Comparison of ENCODE assay signal across 15 mouse cellular contexts in genomic region chr2:30893399-30893798, GRCm38 (mm10). TPM values are rescaled to one million over a fixed set of nuclear protein-coding genes. Genes with fewer than 3 reads are reported as not detected.
DNase-seq lines count a peak whose midpoint lies in the region; ATAC-seq lines count a peak whose summit lies in the region.
"Had no signal": no experiment of that assay in that cellular context is flagged by ENCODE, and none has a peak within 500 bp of the region (broad histone marks: within the 10 kb centered on the region; RNA-seq: fewer than 3 reads in every experiment).

No protein-coding gene starts in this region.

- no peak overlapping the region for H3K27ac ChIP-seq in kidney, embryonic 14.5 days (ENCODE audit: low read depth, low read length)
- no peak overlapping the region for H3K27ac ChIP-seq in liver, embryonic 16.5 days (ENCODE audit: low read length)
- H3K27ac ChIP-seq: layer of hippocampus, adult 2 months; limb, embryonic 12.5 days; midbrain, embryonic 10.5 days had no signal

- no peak overlapping the region for H3K4me2 ChIP-seq in kidney, embryonic 14.5 days (replicated peaks; ENCODE audit: low read depth, low read length)
- no peak overlapping the region for H3K4me2 ChIP-seq in liver, embryonic 16.5 days (ENCODE audit: low read depth, low read length)
- H3K4me2 ChIP-seq: limb, embryonic 12.5 days had no signal

- H3K36me3 ChIP-seq in kidney, embryonic 14.5 days (ENCODE audit: control insufficient read depth, insufficient read depth, low read length), result no peaks in the 10 kb centered on the region
- no peaks in the 10 kb centered on the region for H3K36me3 ChIP-seq in liver, embryonic 16.5 days (ENCODE audit: control insufficient read depth, insufficient read depth)
- H3K36me3 ChIP-seq: limb, embryonic 12.5 days; midbrain, embryonic 10.5 days had no signal

- 4% methylated on average over 6 of the region's 6 CpGs for WGBS in kidney, embryonic 14.5 days
- 19% methylated on average over 6 of the region's 6 CpGs for WGBS in liver, embryonic 16.5 days (ENCODE audit: insufficient replicate concordance)

- H3K9me3 ChIP-seq in kidney, embryonic 14.5 days (ENCODE audit: control insufficient read depth, low read length), result no peaks in the 10 kb centered on the region
- no peaks in the 10 kb centered on the region for H3K9me3 ChIP-seq in liver, embryonic 16.5 days (replicated peaks; ENCODE audit: control insufficient read depth, low read length)
- H3K9me3 ChIP-seq: limb, embryonic 12.5 days; midbrain, embryonic 10.5 days had no signal

- H3K27me3 ChIP-seq in kidney, embryonic 14.5 days (ENCODE audit: control insufficient read depth, insufficient read depth, low read length), result no peaks in the 10 kb centered on the region
- H3K27me3 ChIP-seq in liver, embryonic 16.5 days (ENCODE audit: control insufficient read depth, insufficient read depth, low read depth, low read length), result no peaks in the 10 kb centered on the region
- H3K27me3 ChIP-seq: limb, embryonic 12.5 days had no signal

- H3K4me3 ChIP-seq in kidney, embryonic 14.5 days (ENCODE audit: low read length), result no peak overlapping the region
- H3K4me3 ChIP-seq in liver, embryonic 16.5 days (ENCODE audit: low read depth, low read length), result no peak overlapping the region
- H3K4me3 ChIP-seq: layer of hippocampus, adult 2 months; limb, embryonic 12.5 days; midbrain, embryonic 10.5 days had no signal

- ATAC-seq in kidney, embryonic 14.5 days (ENCODE audit: low FRiP score, low TSS enrichment), result no peak
- ATAC-seq in liver, embryonic 16.5 days (ENCODE audit: low read depth), result peak; percentile 86
- ATAC-seq: forebrain, embryonic 14.5 days had no signal

- H3K4me1 ChIP-seq in kidney, embryonic 14.5 days (ENCODE audit: control insufficient read depth, insufficient read depth, low read length), result peaks cover 5% of the 10 kb centered on the region; the same call in 1 of the 2 replicates
- H3K4me1 ChIP-seq in liver, embryonic 16.5 days (ENCODE audit: control insufficient read depth, low read depth, low read length), result peaks cover 7% of the 10 kb centered on the region; the same call in 1 of the 2 replicates

- no peak overlapping the region for H3K9ac ChIP-seq in kidney, embryonic 14.5 days (ENCODE audit: low read depth, low read length)
- H3K9ac ChIP-seq in liver, embryonic 16.5 days (ENCODE audit: low read depth, low read length), result no peak overlapping the region
- H3K9ac ChIP-seq: limb, embryonic 12.5 days had no signal

- peak; percentile 55 to 68 for DNase-seq in adrenal gland, adult (ENCODE audit: inconsistent age in 2 of 2, low spot score in 1 of 2)
- DNase-seq in adrenal gland, postnatal 25 days, result no peak
- DNase-seq in kidney, adult 18-20 months, result peak; percentile 45
- peak; percentile 77 for DNase-seq in kidney, postnatal 14 days
- DNase-seq in retina, embryonic 14.5 days (ENCODE audit: low spot score), result no peak
- DNase-seq in layer of hippocampus, adult 9-11 months, result no peak
- DNase-seq: thymus, postnatal 14 days had no signal

RNA-seq across cellular contexts. Expression of gene Ptges, which starts 36.3 kb away (rescaled TPM):
- 15.8 and 16.7 TPM in 2 replicates for total RNA-seq in adrenal gland, postnatal 25 days (2021)
- polyA plus RNA-seq in kidney, embryonic 14.5 days (2014; fragmentation: Nextera tagmentation; extraction: Ambion mirVana), result 6.1 and 7.2 TPM in 2 replicates
- 0.35 and 0.37 TPM in 2 replicates for polyA plus RNA-seq in liver, embryonic 16.5 days (2015; fragmentation: Nextera tagmentation; extraction: Ambion mirVana)

RNA-seq across cellular contexts. Expression of gene Prrx2, which starts 58.6 kb away (rescaled TPM):
- 0.76 TPM in 1 of 2 replicates, not detected in the other for total RNA-seq in adrenal gland, postnatal 25 days (2021)
- polyA plus RNA-seq in kidney, embryonic 14.5 days (2014; fragmentation: Nextera tagmentation; extraction: Ambion mirVana), result 15.3 and 20.1 TPM in 2 replicates
- 0.18 TPM in 1 of 2 replicates, not detected in the other for polyA plus RNA-seq in liver, embryonic 16.5 days (2015; fragmentation: Nextera tagmentation; extraction: Ambion mirVana)
- total RNA-seq: granulocyte monocyte progenitor cell, adult 5-6 weeks; hematopoietic stem cell, adult 5-6 weeks had no signal

RNA-seq across cellular contexts. Expression of gene Tor1b, which starts 59.4 kb away (rescaled TPM):
- 53.5 and 59.8 TPM in 2 replicates for total RNA-seq in adrenal gland, postnatal 25 days (2021)
- polyA plus RNA-seq in kidney, embryonic 14.5 days (2014; fragmentation: Nextera tagmentation; extraction: Ambion mirVana), result 31.0 and 39.3 TPM in 2 replicates
- polyA plus RNA-seq in liver, embryonic 16.5 days (2015; fragmentation: Nextera tagmentation; extraction: Ambion mirVana), result 15.8 and 15.9 TPM in 2 replicates

Comparison
In these comparisons a context has a peak if more than half of its experiments do, and no peak if none do; other contexts are left out.
1. DNase-seq: peak in adrenal gland, adult (2 of 2), kidney, adult 18-20 months (single experiment) and kidney, postnatal 14 days (single experiment); none in adrenal gland, postnatal 25 days (single experiment), retina, embryonic 14.5 days (single experiment) and layer of hippocampus, adult 9-11 months (single experiment).
2. RNA of gene Prrx2, which starts 58.6 kb away (polyA plus RNA-seq): 15.3 to 20.1 TPM in kidney, embryonic 14.5 days; 0.18 TPM in liver, embryonic 16.5 days; every median in the first group is over 10 times any median in the second.